Mouse (Mus musculus): ENCODE results near the gene Trp53bp2.

Trp53bp2 gene

GRCm38 (mm10) chr1:182409401-182410173 lies 615 bp downstream of the Trp53bp2 start:
- DNase-seq, result peak; percentile 73

DNA sequence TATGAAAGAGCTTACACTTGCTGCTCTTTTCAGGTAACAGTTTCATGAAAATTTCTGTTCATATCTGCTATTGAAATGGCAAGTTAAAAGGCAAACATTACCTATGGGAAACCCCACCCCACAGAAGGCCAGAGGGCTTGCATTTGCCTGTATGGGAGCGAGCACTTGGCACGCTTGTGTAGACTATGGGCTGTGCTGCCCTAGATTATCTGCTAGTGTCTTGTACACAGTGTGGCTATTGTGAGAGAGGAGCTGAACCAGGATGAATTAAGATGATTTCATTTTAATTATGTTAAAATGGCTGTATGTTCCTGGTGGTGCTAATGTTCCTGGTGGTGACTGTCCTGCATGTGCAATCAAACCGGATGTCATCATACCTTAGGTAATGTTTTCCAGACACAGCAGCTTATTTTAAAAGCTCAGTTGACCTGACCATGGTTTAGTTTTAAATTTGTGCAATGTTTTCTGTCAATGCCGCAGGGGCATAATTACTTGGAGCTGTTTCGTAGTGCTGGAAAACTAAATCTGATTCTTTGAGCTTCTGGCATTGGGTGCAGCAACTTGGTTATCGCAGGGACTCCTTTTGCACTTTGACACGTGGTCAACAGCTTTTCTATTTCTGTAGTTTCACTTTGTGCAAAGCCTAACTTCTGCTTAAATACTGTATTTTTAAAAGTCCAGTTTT lies 3.8 kb downstream of the Trp53bp2 start:
- DNase-seq, result peak; percentile 25

DNA sequence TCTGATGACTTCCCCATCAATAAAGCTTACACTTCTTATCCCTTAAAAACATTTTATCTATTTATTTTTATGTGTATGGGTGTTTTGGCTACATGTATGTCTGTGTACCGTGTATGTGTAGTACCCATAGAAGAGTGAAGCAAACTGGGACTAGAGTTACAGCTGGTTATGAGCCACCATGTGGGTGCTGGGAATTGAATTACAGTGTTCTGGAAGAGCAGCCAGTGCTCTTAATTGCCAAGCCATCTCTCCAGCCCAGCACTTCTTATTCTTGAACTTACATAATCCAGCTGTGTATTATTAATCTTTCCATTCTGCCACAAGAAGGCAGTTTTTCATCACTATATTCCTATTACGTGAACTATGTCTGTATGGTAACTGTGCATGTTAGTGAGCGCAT lies 10.5 kb downstream of the Trp53bp2 start:
- no peak for DNase-seq

GRCm38 (mm10) chr1:182424274-182424673 lies 15.3 kb downstream of the Trp53bp2 start:
- no peak for DNase-seq

DNA sequence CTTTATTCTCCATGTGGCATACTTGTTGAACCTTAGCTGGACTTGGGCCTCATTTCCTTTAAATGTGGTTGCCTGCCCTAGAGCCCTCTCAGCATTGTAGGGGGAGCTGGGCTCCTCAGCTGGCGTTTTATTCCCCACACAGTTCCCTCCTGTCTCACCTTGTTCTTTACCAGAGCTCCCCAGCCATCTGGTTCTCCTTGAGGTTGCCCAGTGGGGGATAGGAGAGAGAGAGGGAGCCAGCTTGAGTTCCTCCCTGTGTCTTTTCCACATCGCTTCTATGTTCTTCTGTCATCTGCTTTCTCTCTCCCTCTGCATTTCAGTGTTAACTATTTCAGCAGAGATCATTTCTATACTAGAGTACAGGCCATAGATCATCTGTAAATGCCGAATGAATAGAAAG lies 16.2 kb downstream of the Trp53bp2 start:
- DNase-seq, result no peak

DNA sequence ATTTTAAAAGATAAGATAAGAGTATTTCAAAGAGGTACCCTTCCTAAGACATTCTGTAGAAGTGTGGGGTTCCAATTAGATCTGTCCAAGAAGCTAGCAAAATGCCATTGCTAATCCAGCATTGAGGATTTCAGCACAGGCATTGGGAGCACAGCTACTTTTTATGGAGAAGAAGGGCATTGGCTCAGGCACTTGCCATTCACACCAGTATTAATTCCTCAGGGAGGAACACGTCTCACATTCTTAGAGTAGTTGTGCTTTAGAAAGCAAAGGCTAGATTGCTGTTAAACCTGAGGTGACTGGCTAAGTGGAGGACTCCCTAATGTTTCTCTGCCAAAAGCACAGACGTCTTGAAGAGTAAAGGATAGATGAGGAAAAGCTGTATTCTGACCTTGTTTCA lies 17.5 kb downstream of the Trp53bp2 start:
- DNase-seq, result no peak

GRCm38 (mm10) chr1:182427426-182427825 lies 18.5 kb downstream of the Trp53bp2 start:
- DNase-seq, result no peak

DNA sequence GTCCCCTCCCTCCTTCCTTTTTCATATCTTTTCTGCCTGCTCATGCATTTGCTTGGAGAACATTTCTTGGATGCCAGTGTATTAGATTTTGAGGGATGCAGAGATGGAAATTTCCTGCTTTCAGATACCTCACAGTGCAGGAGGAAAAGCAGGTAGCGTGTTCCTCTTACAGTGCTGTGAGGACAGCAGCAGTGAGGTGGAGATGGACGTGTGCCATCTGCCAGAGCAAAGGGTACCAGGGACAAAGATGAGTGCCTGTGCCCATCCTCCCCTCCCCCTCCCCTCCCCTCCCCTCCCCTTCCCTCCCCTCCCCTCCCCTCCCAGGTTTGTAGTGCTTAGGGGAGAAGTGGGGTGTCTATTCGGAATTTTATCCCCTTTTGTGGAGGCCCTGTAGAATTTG lies 20.9 kb downstream of the Trp53bp2 start:
- DNase-seq, result no peak

GRCm38 (mm10) chr1:182430676-182431075 lies 21.7 kb downstream of the Trp53bp2 start:
- DNase-seq, result no peak

DNA sequence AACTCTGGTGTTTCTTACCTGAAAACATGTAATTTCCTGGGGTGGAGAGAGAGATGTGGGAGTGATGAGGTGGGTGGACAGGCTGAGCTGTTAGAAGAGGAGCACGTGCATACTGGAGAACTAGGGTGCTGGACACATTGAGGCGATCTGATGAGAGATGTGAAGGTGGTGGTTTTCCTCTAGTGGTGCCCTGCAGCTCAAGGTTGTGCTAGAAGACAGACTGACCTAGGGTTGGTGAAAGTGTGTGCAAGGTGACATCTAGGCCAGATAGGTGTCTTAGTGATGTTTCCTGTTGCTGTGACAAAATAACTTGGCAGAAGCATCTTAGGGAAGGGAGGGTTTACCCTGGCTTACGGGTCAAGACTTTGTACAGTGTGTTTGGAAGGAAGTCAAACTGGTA lies 23.1 kb downstream of the Trp53bp2 start:
- DNase-seq, result no peak

DNA sequence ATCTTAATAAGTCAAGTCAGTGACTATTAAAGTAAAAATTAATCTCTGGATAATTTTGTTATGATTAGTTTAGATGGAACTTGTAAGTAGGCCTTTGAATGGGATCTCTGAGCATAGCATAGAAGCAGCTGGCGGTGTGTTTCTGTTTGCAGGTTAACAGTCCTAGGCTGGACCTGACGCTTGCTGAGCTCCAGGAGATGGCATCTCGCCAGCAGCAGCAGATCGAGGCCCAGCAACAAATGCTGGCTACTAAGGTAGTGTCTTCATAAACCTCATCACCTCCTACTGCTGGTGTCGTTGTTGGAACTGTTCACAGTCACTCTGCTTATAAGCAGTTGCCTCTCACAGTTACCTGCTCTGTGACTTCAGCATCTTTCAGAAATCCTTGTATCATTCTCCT lies 27.8 kb downstream of the Trp53bp2 start:
- DNase-seq, result no peak

GRCm38 (mm10) chr1:182439546-182440222 lies 30.7 kb downstream of the Trp53bp2 start:
- DNase-seq, result no peak

- DNase-seq, result no peak
Measured at GRCm38 (mm10) chr1:182441791-182442473, 33.0 kb downstream of the Trp53bp2 start.

GRCm38 (mm10) chr1:182444116-182444515 lies 35.1 kb downstream of the Trp53bp2 start:
- no peak for DNase-seq

DNA sequence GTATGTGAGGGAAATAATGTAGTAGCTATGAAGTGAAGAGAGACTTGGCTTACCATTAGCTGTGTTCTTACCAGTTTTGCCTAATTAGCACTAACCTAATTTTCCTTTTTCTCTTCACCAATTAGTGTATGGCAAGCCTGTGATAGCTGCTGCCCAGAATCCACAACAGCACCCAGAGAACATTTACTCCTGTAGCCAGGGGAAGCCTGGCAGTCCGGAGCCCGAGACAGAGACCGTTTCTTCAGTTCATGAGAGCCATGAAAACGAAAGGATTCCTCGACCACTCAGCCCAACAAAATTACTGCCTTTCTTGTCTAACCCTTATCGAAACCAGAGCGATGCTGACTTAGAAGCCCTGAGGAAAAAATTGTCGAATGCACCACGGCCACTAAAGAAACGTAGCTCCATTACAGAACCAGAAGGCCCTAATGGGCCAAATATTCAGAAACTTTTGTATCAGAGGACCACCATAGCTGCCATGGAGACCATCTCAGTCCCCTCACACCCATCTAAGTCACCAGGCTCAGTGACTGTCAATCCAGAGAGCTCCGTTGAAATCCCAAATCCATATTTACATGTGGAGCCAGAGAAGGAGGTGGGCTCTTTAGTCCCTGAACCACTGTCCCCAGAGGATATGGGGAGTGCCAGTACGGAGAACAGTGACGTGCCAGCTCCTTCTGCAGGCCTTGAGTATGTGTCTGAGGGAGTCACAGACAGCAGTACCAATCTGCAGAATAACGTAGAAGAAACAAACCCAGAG lies 39.5 kb downstream of the Trp53bp2 start:
- DNase-seq, result no peak

- DNase-seq, result no peak
Measured at GRCm38 (mm10) chr1:182452473-182452872, 43.5 kb downstream of the Trp53bp2 start.

GRCm38 (mm10) chr1:182455080-182455479 lies 46.1 kb downstream of the Trp53bp2 start:
- DNase-seq, result no peak

GRCm38 (mm10) chr1:182458556-182458955 lies 49.6 kb downstream of the Trp53bp2 start:
- DNase-seq, result no peak

GRCm38 (mm10) chr1:182459436-182459835 lies 50.5 kb downstream of the Trp53bp2 start:
- no peak for DNase-seq

DNA sequence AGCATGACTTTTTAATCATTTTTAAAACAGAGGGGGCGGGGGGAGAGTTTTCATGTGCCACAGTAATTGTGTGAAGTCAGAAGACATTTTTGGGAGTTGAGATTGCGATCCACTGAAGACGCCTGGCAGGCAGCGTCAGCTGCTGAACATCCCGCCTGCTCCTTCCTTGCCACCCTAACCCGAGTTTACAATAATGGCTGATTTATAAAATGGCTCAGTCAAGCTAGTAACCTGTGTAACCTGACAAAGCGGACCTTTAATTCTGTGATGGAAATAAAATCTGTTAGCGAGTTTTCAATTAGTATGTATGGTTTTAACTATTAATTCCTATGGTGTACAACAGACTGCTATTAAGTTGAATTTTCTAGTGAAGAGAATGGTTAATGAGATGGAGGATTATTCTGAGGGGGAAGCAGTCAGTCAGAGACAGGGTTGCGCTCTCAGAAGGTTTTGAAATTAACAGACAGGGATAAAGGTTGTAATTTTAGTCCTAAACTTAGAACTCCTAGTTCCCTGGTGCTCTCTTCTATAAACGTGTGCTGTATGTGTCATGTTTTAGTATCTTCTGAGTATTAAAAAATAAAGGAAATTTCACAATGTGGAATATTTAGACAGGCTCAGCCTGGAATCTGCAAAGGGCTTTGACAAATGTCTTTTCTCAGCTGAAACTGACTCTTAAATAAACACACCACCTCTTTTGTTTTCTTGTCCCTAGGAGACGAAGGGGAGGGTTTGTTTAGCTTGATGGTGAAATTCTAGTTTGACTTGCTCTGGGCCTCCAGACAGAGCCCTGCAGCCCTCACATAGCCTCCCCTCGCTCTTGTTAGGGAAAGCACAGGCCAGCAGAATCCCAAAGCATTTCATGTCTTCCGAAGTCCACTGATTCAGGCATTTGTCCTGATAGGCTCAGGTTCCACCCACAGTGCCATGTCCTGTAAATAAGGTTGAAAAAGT lies 51.6 kb downstream of the Trp53bp2 start:
- peak; percentile 25 for DNase-seq

- DNase-seq, result peak; percentile 13
Measured at GRCm38 (mm10) chr1:182461261-182461660, 52.3 kb downstream of the Trp53bp2 start.
